Mouse (Mus musculus): ENCODE measurements at regions not wholly inside any gene's neighbourhood (a gene's known extent, or its start where the extent isn't known, plus 50 kb on each side); places are given as distances from the start of the nearest gene placed in this dataset.

DNA sequence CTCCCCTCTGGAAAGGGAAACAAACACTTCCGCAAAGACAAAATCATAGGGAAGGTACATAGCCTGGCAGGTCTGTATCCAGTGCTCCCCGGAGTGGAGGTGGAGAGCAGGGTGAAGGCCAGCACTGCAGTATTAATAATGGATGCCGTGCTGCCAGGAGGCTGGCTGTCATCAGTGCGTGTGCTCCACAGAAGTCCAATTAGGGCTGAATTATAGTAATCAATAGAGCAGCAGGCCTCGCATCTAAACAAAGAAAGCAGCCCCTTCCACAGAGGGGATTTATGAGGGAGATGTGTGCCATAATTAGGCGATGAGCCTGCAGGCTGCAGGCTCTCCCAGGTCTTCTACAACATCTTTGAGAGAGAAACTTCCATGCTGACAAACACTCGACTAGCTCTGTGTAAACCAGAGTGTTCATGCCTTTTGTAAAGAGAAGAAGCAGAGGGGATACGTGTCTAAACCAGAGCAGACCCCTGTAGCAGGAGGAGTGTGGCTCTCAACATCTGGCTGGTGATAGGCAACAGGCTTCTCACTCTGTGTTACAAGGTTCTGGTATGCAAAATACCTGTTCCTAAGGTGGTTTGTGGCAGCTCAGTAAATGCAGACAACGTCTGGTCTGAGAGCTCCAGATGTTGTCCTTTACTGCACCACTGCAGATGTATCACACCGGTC, 334.5 kb upstream of the Vstm2b start:
- TF ChIP-seq CTCF (IDR thresholded peaks at IDR 0.05; ENCODE audit: borderline replicate concordance, insufficient read depth, low read depth, low read length) = no peak
- TF ChIP-seq POLR2A (IDR thresholded peaks at IDR 0.05; ENCODE audit: borderline replicate concordance, insufficient read depth, low read length) = no peak

All from cerebellum, adult 2 months (tissue).